Mouse (Mus musculus): ENCODE measurements around the gene Pkd1.

Gene Pkd1

DNA sequence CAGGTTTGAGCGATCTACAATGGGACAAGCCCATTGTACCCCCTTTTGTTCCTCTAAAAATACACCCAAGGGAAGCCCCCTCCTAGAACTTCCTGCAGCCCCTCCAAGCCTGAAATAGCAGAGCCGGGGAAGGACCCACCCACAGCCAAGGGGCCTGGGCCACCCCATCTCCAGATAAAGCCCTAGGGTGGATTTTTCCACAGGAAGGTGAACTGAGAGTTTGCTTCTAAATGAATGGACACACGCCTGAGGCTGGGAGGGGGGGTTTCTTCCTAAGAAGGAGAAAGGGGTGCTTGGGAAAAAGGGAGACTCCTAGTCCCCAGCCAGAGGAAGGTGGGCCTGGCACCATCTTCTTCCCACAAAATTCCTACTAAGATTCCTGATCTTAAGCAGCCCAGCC, 96.3 kb downstream of the Pkd1 start:
- no peak for DNase-seq

All from cerebellum, postnatal 36 days (tissue).